Mouse (Mus musculus): ENCODE measurements around the gene Xpa.

- TF ChIP-seq TAL1 (IDR thresholded peaks at IDR 0.05; ENCODE audit: low read length) (no peak), GATA1 (IDR thresholded peaks at IDR 0.05; ENCODE audit: low read length) (no peak)
These were observed 14.9 kb downstream of the Xpa start for GRCm38 (mm10) chr4:46181168-46181567.
